Mouse (Mus musculus): ENCODE measurements at regions not wholly inside any gene's neighbourhood (a gene's known extent, or its start where the extent isn't known, plus 50 kb on each side); places are given as distances from the start of the nearest gene placed in this dataset.

DNA sequence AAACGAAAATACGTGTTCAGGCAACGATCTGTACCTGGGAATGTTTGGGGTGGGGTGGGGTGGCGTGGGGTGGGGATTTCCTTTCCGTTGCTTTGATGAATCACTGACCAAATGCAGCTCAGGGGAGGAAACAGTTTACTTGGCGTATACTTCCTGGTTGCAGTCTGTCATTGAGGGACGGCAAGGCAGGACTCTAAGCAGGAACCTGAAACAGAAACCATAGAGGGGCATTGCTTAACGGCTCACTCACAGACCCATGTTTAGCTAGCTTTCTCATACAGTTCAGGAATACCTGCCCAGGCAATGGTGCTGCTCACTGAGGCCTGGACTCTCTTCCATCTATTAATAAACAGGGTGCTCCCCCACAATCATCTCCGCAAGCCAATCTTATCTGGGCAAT, 55.1 kb upstream of the Smox start:
- DNase-seq (ENCODE audit: low read depth in 1 of 2, low spot score in 2 of 2): peak; percentile 54 to 57

DNA sequence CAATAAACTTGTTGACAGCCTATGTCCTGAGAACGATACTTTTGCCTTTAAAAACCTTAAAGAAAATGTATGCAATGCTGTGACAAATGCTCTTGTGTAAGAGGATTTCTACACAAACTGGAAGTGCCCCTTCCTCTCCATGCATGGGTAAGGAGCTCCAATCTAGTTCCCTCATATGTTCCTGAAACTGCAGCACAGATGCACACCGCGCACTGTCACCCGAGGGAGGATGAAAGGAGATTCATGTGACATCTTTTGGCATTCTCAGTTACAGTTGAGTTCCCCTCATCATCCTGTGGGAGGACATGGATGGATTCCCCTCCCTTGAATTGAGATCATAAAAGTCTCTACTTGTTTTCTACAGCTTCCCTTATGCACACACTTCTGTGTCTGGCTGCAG, 60.8 kb upstream of the Smox start:
- DNase-seq (ENCODE audit: low read depth in 1 of 2, low spot score in 2 of 2): no peak

DNA sequence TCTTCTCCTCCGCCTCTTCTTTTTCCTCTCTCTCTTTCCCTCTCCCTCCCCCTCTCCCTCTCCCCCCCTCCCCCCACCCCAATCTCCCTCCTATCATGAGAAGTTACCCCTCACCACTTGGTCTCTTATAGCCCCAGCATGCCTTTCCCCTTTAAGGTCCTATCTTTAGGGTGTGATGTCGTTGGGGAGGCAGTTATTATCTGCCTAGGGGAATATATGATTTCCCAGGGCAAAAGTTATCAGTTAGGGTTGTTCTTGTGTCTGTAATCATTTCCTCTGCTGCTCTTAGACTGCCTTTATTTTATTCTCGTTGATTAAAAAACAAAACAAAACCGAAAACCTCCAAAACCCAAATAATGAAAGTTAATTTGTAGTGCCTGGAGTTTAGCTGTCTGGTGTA, 63.2 kb upstream of the Smox start:
- DNase-seq (ENCODE audit: low read depth in 1 of 2, low spot score in 2 of 2): no peak

DNA sequence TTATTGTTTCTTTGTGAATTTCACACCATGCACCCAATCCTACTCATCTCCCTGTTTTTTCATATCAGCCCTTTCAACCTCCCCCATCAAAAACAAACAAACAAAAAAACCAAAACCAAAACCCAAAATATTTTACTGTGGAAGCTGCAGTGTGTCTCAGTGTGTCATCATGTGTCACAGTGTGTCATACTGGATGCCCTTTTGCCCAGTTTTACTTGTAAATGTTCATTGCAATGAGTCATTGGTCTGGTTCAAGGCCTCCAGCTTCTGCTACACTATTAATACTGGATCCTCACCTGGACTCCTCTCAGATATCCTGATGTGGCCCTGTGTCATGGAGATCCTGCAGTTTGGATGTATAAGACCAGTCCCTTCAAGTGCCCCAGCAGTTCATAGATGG, 64.4 kb upstream of the Smox start:
- DNase-seq (ENCODE audit: low read depth in 1 of 2, low spot score in 2 of 2): no peak

DNA sequence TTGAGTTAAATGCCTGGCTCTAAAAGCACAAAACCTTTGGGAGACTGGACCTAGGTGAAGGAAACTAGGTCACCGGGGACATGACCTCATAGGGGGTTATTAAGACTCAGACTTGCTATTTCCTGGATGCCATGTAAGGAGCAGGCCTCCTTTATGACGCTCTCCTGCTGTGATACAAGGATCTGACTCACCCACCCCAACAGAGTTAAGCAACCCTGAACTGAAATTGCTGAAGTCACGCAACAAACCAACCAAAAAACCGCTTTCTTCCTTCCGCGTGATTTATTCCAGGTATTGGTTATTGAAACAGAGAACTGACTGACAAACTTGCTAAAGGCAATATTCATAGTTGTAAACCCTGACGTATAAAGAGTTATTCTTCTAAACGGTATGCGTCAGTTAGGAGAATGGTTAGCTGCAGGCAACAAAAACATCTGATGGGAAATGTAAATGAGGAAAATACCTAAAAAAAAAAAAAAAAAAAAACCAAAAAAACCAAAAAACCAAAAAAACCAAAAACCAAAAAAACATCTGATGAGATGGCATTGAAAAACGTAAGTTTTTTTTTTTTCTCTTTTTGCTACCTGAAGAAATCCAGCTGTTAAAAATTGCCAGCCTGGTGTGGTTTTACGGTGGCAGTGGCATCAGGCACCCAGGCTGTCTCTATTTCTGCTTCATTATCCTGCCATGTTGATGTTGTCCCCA, 67.5 kb upstream of the Smox start:
- DNase-seq (ENCODE audit: low read depth in 1 of 2, low spot score in 2 of 2): peak in 1 of 2 experiments; percentile 39

DNA sequence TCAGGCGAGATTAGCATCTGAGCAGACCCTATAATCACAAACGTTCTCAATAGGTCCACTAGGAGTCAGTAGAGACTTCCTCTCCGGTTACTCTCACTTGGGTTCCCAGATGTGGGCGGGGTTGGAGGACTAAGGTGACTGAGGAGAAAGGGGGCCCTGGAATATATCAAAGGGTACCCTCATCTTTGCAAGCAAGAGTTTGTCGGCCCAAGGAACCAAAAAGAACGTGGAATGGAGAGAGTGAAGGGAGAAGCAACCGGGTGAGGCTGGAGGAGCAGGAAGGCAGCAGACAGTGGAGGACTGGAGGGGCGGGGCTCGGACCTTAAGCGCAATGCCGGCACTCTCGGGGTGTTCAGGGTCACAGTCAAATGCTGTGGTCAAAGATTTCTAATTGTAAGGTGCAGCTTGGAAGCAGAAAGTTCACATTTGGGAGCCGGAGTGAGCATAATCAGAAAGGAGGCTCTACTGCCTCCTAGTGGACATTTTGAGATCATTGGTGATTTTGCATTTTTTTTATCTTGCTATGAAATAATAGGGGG, 68.3 kb upstream of the Smox start:
- DNase-seq (ENCODE audit: low read depth in 1 of 2, low spot score in 2 of 2): peak in 1 of 2 experiments; percentile 51

DNA sequence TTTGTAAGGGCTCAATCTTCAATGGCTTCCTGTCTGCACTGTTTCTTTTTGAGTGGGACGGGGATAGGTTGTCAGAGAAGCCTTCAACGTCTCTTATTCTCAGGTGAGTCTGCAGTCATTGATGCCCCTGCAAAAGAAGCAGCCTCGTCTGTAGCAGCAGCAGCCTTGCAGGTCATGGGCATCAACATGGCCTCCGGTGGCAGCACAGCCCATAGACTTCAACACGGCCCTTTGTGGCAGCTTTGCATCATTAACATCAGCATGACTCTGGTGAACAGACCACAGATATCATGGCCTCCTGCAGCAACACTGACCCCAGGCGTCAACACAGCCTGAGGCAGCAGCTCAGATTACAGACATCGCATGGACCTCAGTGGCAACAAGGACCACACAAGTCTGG, 65.4 kb upstream of the Rnf24 start:
- no peak for DNase-seq (ENCODE audit: low read depth in 1 of 2, low spot score in 2 of 2)

DNA sequence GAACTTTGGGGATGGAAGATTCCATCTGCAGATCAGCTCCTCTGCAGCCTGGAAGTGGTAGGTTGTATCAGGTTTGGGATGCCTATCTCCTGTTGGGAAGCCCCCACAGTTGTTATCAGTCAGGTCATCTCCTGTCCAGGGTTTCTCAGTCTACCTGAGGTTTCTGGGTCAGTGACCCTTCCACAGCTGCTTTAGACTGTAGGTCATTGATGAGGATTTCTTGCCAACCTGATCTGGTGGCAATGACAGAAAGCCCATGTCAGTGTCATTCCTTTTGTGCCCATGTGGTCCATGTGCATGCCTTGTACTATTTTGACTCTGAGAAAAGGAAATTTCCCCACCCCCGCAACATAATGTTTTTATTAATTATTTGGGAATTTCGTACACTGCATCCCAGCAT, 64.8 kb upstream of the Rnf24 start:
- no peak for DNase-seq (ENCODE audit: low read depth in 1 of 2, low spot score in 2 of 2)

DNA sequence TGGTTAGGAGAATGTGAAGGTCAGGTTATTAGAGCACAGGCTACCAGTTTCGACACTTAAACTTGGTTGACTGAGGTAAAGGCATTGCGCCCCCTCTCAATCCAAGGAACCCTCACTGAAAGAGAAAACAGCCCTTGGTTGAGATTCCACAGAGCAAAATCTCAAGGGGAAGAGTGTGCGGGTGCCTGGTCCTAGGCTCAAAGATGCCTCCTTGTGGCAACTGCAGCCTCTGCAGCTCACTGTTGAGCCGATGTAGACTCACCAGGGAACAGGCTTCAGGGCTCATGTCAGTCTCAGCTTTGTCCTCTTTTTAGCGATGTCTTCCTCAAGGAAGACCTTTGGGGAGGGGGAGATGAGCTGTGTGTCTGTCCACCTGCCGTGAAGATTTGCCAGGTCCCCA, 63.8 kb upstream of the Rnf24 start:
- no peak for DNase-seq (ENCODE audit: low read depth in 1 of 2, low spot score in 2 of 2)

DNA sequence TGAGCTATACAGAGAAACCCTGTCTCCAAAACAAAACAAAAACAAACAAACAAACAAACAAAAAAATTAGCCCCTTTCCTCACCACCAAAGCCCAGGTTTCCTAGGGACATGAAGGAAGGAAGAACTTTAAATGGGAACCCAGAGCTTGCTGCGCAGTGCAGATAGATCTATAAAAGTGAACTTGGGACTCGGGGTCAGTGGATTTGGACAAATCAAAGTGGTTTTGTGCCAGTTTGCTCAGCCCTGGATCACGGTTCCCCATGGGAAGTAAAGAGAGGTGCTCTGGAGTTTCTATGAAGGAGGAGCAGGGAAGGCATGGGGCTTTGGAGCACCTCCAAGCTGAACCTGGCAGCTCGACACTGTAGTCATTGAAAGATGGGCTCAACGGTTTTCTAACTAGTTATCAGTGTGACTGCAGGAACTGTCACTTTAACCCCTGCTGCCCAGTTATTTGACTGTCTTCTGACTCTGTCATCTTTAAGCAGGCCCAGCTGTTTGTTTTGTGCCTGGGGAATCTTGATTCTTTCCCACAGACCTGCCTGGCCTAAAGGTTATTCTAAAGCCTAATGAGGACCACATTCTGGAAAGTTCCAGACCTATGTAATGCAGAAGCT, 58.3 kb upstream of the Rnf24 start:
- DNase-seq (ENCODE audit: low read depth in 1 of 2, low spot score in 2 of 2): no peak

DNA sequence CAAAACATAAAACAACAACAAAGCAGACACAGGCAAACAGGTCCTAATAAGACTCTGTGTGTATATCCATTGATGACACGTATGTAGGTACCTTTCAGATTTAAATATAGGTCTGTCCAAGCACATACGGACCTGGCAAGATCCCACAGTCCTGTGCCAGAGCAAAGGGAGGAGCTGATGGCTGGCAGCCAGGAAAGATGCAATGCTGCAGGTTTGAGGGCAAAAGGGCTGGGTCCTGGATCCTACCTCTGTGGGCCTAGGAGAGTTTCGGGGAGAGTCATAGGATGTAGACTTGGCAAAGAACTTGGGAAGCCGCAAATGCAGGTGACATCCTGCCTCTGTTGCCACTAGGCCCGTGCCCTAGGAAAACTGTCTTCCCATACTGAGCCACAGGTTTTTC, 54.6 kb upstream of the Rnf24 start:
- no peak for DNase-seq (ENCODE audit: low read depth in 1 of 2, low spot score in 2 of 2)

DNA sequence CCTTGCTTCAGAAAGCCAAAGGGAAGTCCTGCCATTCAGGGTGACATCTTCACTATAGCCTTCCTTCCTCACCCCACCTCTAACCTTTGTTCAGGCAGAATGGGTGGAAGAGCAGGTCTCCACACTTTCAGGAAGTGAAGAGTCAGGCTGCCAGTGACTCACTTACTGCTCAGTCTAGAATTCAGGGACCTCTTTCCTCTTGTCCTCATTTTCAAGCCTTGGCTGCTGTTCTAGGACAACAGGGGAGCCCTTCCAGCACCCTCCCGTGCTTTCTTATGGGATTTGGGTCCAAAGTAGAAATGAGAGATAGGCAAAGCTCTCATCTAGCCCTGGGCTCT, 51.5 kb upstream of the Rnf24 start:
- no peak for DNase-seq (ENCODE audit: low read depth in 1 of 2, low spot score in 2 of 2)

DNA sequence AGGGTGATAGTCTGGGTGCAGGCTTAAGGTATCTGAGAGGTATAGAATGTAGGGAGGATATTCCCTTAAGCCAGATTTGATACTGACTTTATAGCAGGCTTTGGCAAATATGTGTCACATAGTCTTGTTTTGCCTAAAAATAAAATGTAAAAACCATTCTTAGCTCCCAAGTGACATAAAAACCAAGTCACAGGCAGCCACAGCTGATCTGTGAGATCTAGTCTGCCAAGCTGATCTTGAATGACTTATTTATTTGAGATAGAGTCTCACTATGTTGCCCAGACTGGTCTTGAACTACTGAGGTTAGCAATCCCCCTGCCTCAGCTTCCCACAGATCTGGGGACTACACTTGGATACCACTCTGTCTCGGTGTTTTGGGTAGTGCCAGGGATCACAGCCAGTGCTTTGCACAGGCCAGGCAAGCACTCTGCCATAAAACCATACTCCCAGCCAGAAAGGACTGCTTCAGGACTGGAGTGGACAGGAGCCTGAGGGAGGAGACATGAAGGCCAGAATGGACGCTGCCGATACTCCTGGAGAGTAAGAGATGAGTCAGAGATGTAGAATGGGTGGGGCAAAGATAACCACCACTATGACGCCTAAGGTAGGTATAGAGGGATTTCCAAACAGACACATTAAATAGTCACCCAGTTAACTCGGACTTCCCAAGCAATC, 51.0 kb upstream of the Rnf24 start:
- DNase-seq (ENCODE audit: low read depth in 1 of 2, low spot score in 2 of 2): no peak

Measured in monocyte, adult 2 months (primary cell).